Mouse (Mus musculus) frontal cortex, adult (tissue): ENCODE results near the gene Tln1.
"Not testable (repeated sequence)": the region's sequence is repeated elsewhere in the genome, so short reads cannot be mapped to it uniquely, and the experiment has no call there.

Experiments
- ATAC-seq: cut with Nextera tagmentation; 2 replicates; pipeline ENCODE4 v1.9.2; 2017; ENCODE audit warnings: mild to moderate bottlenecking, moderate library complexity, mixed read lengths; ENCODE audit not compliant: low TSS enrichment

Tln1 gene

DNA sequence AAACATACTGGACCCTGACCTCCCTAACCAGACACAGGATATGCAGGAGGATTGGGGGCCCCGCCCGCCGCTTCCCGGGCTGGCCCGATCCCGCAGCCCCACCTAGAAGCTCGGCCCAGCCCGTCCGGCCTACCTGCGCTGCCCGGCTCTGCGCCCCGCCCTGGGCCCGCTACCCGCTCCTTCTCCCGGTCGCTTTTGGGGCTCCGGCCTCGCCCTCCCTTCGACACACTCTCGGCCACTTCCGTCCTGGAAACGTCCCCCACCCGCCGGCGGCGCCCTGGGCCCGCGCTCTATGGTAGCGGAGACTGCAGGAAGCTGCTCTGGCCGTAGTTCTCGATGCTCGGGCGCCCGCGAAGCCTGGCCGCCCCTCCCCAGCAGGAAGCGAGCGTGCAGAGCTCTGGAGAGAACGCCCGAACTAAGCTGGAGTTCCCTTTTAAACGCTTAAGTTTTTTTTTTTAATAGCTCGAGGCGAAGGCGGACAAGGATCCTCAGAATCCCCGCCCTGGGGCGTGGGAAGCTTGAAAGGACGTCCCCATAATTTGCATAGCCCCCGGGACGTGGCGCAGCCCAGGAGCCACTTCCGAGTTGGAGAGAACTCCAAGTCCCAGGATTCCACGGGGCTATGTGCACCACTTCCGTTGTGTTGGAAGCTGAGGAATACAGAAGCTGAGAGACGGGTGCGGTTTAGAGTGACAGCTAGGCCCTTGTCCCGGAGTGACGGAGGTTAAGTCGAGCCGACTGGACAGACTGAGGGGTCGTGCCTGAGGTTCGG lies at the start of gene Tln1, which contains the start of gene Creb3:
Gene Tln1 (minus strand): TSS at position 695 of the 772 bp plus-strand sequence.
Gene Creb3 (plus strand): TSS at position 336 of the 772 bp plus-strand sequence.
- peak; percentile 86 for ATAC-seq

GRCm38 (mm10) chr4:43604751-43605685 lies 42.5 kb upstream of the Tln1 start:
- no peak for ATAC-seq

DNA sequence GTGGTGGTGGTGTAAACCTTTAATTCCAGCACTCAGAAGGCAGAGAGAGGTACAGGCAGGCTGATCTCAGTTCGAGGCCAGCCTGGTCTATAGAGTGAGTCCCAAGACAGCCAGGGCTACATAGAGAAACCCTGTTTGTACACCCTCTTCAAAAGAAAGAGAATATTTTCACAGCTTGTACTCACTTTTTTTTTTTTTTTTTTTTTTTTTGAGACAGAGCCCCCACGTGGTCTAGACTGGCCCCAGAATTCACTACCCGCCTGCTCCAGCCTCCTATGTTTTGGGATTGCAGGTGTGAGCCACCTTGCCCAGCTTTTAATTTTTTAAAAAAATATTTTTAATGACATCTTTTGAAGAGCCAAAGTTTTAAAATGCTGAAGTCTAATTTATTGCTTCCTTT lies 41.6 kb upstream of the Tln1 start:
- ATAC-seq: no peak

DNA sequence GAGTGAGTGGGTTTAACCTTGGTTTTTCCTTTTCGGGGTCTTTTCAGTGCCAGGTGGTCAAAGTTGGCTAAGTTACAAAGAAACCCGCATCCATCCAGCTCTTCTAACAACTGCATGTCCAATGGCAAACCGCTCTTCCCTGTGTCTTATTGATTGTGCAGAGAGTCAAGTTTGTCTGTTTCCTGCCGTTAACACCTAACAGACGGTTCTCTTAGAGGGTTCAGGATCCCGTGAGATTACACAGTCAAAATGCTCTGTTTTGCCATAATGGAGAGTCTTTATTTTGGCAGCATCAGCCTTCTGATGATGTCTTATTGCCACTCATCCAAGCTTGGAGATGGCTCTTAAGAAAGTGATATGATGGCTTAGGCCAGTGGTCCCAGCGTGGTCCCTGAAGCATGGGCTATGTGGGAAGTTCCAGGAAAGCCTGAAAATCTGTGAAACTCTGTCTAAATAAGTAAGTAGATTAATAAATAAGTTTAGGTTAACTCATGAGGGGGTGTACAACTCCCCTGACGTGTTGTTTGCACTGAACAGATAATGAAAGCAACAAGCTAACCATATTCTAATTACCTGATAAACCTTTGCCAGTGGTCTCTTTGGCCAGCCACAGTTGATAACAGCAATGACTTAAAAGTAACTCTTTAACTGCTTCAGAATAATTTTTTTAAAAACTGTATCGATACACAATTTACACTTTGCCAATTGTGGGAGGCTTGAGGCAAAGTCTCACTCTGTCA lies 37.9 kb upstream of the Tln1 start:
- ATAC-seq: no peak

GRCm38 (mm10) chr4:43598650-43599380 lies 36.3 kb upstream of the Tln1 start:
- no peak for ATAC-seq

GRCm38 (mm10) chr4:43598200-43598599 lies 35.7 kb upstream of the Tln1 start:
- ATAC-seq: no peak

DNA sequence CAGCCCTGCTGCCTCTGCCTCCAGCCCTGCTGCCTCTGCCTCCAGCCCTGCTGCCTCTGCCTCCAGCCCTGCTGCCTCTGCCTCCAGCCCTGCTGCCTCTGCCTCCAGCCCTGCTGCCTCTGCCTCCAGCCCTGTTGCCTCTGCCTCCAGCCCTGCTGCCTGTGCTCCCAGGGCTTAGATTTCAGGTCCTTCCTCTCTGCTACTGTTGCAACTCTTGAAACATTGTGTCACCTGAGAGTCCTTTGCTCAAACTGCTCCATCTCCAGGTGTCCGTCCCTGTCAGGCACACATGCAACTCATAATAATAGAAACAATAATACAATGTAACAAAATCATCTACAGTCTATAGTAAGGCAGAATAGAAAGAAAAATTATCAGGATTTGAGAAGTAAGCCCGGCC lies 34.1 kb upstream of the Tln1 start:
- not testable (repeated sequence) for ATAC-seq

DNA sequence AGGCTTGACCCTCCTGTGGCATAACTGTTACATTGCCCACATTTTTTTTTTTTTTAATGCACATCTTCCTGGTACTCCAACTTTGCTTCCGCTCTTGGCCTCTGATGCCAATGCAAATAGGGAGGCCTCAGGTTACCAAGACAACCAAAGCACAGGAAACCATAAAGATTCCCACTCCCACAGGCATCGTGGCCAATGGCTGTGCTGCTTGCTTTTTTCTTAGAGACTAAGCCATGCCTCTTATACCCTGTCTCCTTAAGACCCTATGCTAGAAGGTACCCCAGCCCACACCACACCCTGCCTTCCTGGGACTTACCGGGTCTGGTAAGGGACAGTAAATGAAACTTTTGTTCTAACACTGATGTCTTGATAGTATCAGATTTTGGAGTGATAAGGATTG lies 31.0 kb upstream of the Tln1 start:
- ATAC-seq: no peak

- no peak for ATAC-seq
Observed at GRCm38 (mm10) chr4:43591961-43592360, 29.5 kb upstream of the Tln1 start.

- no peak for ATAC-seq
Observed at GRCm38 (mm10) chr4:43591543-43591942, 29.1 kb upstream of the Tln1 start.

DNA sequence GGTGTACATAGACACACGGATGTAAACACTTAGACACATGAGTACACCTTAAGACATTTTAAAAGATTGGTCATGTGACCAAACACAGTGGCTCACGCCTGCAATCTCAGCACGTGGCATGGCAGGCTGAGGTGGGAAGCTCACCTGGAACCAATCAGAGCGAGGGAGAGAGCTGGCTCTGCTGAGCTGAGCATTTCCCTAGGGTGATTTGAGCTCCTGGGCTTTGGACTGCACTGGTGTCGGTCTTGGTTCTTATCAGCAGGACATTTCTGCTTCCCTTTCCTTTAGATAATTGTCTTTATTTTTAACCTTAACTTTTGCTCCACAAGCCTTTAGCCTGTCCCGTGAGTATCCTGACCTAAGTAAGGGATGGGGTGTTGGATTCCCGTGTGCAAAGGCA lies 25.2 kb upstream of the Tln1 start:
- ATAC-seq: no peak

- ATAC-seq: no peak
Observed at GRCm38 (mm10) chr4:43586411-43586810, 23.9 kb upstream of the Tln1 start.

DNA sequence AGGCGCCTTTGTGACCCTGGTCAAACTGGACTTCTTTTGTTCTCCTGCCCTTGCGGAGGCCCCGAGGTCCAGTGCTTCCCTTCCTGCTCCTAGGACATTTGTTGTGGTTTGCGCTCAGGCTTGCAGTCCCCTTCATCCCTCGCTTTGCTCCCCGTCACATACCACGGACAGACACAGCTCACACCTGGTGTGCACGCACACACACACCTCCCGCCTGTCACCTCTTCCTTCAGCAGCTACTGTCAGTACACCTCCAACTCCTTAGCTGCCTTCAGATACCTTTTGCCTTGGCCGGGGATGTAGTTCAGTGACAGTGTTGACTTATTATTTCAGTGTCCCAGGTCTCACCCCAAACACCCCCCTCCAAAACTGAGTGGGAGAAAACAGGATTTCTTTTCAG lies 23.2 kb upstream of the Tln1 start:
- no peak for ATAC-seq

DNA sequence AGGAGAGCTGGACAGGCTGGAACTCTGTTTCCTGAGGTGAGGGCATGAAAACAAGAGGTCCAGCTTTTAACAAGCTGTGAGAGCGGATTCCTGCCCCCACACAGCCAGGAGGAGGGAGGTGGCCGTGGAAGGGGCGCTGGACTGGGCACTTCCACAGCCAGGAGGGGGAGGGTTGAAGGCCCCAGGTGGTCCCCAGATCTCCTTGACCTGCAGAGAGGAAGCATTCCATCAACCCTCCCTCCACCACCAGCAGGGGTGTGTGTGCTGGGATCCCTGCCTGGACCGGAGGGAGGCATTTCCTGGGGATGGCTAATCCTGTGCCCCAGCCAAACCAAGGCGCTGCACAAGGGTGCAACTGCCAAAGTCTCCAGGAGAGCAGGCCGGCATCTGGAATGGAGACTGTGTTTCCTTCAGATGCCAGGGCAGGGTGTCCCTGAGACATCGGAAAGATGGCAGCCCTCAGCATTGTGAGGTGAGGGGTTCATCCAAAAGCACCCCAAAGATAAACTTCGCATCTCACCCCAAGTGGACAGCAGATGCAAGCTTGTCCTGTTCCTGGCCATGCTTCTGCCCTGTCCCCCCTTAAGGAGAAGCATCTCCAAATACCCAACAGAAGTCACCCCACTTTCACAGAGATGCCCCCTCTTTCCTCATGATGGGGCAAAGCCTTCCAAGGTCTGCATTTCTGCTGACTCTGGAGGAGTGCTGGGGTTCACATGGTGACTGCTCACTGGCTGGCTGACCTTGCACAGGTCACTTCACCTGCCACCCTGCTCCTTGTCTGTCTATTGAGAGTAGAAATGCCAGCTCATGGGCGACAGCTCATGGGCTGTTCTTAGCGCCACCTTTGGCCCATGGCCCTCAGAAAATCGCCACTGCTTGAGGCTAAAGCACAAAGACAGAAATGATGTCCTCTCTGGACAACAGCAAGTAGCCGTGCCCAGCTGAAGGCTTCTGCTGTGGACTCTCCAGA lies 22.2 kb upstream of the Tln1 start, which contains the start of gene Msmp:
Gene Msmp (minus strand): TSS at position 51 of the 973 bp plus-strand sequence.
- ATAC-seq: no peak

- ATAC-seq: no peak
Observed at GRCm38 (mm10) chr4:43583421-43583820, 20.9 kb upstream of the Tln1 start.

- ATAC-seq: no peak
Observed at GRCm38 (mm10) chr4:43582241-43582640, 19.8 kb upstream of the Tln1 start.

- no peak for ATAC-seq
Observed at GRCm38 (mm10) chr4:43581381-43581780, 18.9 kb upstream of the Tln1 start.

GRCm38 (mm10) chr4:43580721-43581120 lies 18.2 kb upstream of the Tln1 start:
- no peak for ATAC-seq

- no peak for ATAC-seq
Observed at GRCm38 (mm10) chr4:43579731-43580130, 17.2 kb upstream of the Tln1 start.

DNA sequence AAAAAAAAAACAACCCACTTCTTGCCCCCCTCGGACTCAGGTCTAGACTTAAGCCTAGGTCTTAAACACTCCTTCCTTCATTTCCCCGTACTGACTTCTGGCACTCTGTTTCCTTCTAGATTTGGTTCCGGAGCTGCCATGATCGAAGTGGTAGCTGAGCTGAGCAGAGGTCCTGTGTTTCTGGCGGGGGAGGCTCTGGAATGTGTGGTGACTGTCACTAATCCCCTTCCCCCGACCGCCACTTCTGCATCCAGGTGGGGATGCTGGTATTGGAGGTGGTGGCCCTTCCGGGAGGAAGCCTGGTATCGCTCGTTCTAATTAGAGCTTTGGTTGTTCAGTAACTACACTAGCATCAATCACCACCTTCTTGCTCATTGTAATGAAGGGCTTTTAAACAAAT lies 16.8 kb upstream of the Tln1 start:
- 0 out of 2 replicates have a peak, but pooled peaks have one; percentile 1 for ATAC-seq
